Mouse (Mus musculus) embryonic stem cell, embryonic (primary cell): ENCODE data around the gene Brca1.

ENCODE experiments used
- CTCF ChIA-PET, 4 experiments: fragments of 300-600 bp in 2 of 4; fragments of 350-600 bp in 2 of 4; sonication (Branson Sonifier 250); formaldehyde crosslinking; loops; one replicate each; lab custom pipeline; 2022; ENCODE audit warnings: inconsistent platforms in 2 of 4; lab: Charles Lee
- POLR2A ChIA-PET, 4 experiments: fragments of 300-600 bp in 2 of 4; fragments of 350-600 bp in 2 of 4; sonication (Branson Sonifier 250); formaldehyde crosslinking; loops; one replicate each; lab custom pipeline; 2022; ENCODE audit warnings: antibody characterized with exemption in 4 of 4, inconsistent platforms in 1 of 4; lab: Charles Lee

Brca1 gene

DNA sequence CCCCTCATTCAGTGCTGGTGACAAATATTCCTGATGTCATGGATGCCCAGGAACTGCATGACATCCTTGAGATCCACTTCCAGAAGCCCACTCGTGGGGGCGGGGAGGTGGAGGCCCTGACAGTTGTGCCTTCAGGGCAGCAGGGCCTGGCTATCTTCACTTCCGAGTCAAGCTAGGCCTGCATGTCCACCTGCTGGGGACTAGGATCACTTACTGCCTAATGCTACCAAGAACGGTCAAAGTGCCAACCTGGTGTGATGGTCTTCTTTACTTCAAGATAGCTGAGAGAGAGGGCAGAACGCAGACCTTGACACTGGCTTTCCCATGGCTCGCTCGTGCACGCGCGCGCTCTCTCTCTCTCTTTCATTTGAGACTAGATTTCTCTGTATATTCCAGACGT, 93.5 kb downstream of the Brca1 start:
- POLR2A ChIA-PET: interaction anchor here (0.7 to 24.0 kb wide), 21 partner anchors 4 to 132 kb away, joined by 3 to 550 read pairs (median 6); partner anchors contain the start of genes Rpl27 (in 4 of the 4), Ifi35 (in 2 of the 4), Nbr1 (in 2 of the 4) and Rnd2 (in 2 of the 4)

DNA sequence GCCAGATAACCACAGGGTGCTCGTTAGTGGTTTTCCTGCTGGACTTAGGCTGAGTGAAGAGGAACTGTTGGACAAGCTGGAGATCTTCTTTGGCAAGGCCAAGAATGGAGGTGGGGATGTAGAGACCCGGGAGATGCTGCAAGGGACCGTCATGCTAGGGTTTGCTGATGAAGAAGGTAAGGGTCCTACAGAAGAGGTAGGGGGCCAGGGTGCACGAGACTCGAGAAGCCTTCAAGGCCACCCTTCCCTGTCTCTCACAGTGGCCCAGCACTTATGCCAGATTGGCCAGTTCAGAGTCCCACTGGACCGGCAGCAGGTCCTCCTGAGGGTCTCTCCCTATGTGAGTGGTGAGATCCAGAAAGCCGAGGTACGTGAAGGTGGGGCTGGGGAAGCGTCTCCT, 94.1 kb downstream of the Brca1 start:
- POLR2A ChIA-PET: interaction anchor here in 3 of 4 experiments (1.3 to 24.0 kb wide), 10 partner anchors 5 to 126 kb away, joined by 3 to 550 read pairs (median 12); partner anchors contain the start of genes Rpl27 (in 3 of the 3), Rnd2 (in 2 of the 3), Vat1 (in 2 of the 3) and Brca1 (in 1 of the 3)
- CTCF ChIA-PET: interaction anchor here in 1 of 4 experiments (0.6 kb wide), 1 partner anchor 8 kb away, joined by 3 read pairs; no protein-coding TSS in a partner anchor

More for the DNA sequence above, 93.5 kb downstream of the Brca1 start:
- CTCF ChIA-PET: interaction anchor here in 3 of 4 experiments (0.6 to 1.3 kb wide), 7 partner anchors 8 to 400 kb away, joined by 3 to 8 read pairs (median 4); partner anchors contain the start of gene Rpl27 (in 2 of the 3)

GRCm38 (mm10) chr11:101455627-101456026, 96.1 kb downstream of the Brca1 start:
- CTCF ChIA-PET: interaction anchor here in 2 of 4 experiments (0.5 to 1.7 kb wide), 2 partner anchors 14 to 116 kb away, joined by 5 to 6 read pairs; partner anchors contain the start of gene Rpl27 (in 1 of the 2)
- POLR2A ChIA-PET: interaction anchor here in 3 of 4 experiments (0.6 to 24.0 kb wide), 13 partner anchors 6 to 130 kb away, joined by 3 to 550 read pairs (median 4); partner anchors contain the start of genes Rpl27 (in 3 of the 3), Rnd2 (in 2 of the 3), Vat1 (in 2 of the 3) and Aoc2 (in 1 of the 3)

DNA sequence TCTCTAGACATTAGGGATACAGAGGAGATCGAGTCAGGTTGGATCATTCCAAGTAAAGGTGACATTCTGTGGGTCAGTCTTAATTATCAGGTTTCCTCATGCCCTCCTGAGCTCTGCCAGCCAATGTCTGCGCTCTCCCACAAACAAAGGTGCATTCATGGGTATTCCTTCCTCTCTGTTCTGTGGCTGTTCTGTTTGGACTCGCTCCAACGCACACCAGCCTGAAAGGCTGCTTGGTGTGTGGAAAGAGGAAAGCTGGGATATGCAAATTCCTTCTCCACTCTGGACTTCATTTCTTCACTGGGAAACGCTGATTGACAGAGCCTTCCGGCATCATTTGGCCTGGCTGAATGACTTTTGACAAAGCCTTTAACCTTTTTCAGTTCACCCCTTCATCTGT, 97.1 kb downstream of the Brca1 start:
- CTCF ChIA-PET: interaction anchor here in 1 of 4 experiments (1.1 to 1.7 kb wide), 2 partner anchors 13 to 62 kb away, joined by 3 to 6 read pairs; partner anchors contain the start of gene Rpl27
- POLR2A ChIA-PET: interaction anchor here in 3 of 4 experiments (0.6 to 24.0 kb wide), 11 partner anchors 5 to 129 kb away, joined by 3 to 550 read pairs (median 4); partner anchors contain the start of genes Rpl27 (in 3 of the 3), Rnd2 (in 2 of the 3), Vat1 (in 2 of the 3) and Aoc2 (in 1 of the 3)

DNA sequence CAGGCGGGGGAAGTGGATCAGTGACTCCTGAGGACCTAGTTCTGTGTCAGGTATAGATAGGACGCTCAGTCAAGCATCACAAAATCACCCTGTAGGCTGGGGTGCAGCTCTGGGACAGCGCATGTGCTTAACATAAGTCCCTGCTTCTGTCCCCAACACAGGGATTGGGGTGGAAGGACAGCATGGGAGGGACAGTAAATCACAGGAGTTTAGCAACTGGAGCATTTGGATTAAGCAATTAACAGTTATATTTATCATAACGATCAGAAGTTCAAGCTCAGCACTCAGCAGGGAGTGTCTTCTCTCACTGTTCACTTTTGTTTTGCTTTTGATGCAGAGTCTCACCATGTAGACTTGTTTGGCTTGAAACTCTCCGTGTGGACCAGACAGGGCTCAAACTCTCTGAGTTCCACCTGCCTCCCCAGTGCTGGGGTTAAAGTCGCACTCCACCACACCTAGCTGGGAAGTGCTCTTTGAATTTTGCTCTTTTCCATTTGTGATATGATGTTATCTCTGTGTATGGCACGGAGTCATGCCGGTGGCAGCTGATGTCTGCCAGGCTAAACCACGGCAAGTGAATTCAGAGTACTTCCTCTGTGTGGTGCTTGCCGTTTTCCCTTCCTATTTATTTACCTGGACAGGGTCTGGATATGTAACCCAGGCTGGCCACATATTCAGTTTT, 99.5 kb downstream of the Brca1 start:
- CTCF ChIA-PET: interaction anchor here in 2 of 4 experiments (0.6 to 1.7 kb wide), 3 partner anchors 10 to 15 kb away, joined by 4 to 8 read pairs (median 5); partner anchors contain the start of genes Rnd2 (in 1 of the 2) and Rpl27 (in 1 of the 2)
- POLR2A ChIA-PET: interaction anchor here (0.5 to 24.0 kb wide), 16 partner anchors 2 to 262 kb away, joined by 3 to 550 read pairs (median 4); partner anchors contain the start of genes Rpl27 (in 4 of the 4), Rnd2 (in 2 of the 4), Vat1 (in 2 of the 4) and Ifi35 (in 1 of the 4)

DNA sequence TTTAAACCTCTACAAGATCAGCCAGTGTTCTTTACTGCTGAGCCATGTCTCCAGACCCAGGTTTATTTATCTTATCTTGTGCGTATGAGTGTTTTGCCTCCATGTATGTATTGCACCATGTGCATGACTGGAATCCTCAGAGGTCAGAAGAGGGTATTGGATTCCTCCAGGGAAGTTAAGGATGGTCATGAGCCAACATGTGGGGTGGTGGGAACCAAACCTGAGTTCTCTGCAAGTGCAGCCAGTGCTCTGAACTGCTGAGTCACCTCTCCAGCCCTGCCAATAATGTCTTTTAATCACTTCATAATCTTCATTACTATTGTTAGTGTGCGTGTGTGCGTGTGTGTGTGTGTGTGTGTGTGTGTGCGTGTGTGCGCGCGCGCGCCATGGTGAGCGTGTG, 100.2 kb downstream of the Brca1 start:
- ChIA-PET POLR2A (interaction anchor here (0.6 to 24.0 kb wide), 10 partner anchors 2 to 17 kb away, joined by 3 to 550 read pairs (median 8); partner anchors contain the start of genes Rpl27 (in 4 of the 4), Rnd2 (in 3 of the 4), Vat1 (in 2 of the 4) and Ifi35 (in 1 of the 4)), CTCF (interaction anchor here in 1 of 4 experiments (1.2 kb wide), 1 partner anchor 10 kb away, joined by 5 read pairs; the partner anchor contains the start of gene Rpl27)

DNA sequence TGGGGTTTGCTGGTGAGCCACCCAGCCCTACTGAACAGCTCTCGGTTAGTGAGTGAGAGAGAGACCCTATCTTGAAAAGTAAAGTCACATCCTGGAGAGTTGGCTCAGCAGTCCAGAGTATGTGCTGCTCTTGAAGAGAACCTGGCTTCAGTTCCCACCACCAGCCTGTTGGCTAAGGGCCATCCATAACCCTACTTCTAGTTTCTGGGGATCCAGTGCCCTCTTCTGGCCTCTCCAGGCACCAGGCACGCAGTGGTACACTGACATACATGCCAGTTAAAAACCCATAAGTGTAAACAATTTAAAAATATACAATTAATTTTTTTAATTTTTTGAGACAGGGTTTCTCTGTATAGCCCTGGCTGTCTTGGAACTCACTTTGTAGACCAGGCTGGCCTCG, 101.4 kb downstream of the Brca1 start:
- POLR2A ChIA-PET: interaction anchor here in 2 of 4 experiments (2.9 to 22.5 kb wide), 4 partner anchors 7 to 14 kb away, joined by 12 to 550 read pairs (median 99); partner anchors contain the start of genes Rnd2 (in 2 of the 2), Vat1 (in 2 of the 2) and Rpl27 (in 1 of the 2)
- CTCF ChIA-PET: interaction anchor here in 3 of 4 experiments (0.6 to 1.2 kb wide), 3 partner anchors 8 to 18 kb away, joined by 3 to 4 read pairs (median 3); no protein-coding TSS in a partner anchor

DNA sequence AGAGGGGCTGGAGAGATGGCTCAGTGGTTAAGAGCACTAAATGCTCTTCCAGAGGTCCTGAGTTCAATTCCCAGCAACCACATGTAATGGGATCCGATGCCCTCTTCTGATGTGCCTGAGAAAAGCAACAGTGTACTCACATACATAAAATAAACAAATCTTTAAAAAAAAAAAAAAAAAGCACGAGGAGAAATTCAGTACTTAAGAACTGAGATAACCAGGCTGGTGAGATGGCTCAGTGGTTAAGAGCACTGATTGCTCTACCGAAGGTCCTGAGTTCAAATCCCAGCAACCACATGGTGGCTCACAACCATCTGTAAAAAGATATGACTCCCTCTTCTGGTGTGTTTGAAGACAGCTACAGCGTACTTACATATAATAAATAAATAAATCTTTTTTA, 102.2 kb downstream of the Brca1 start:
- ChIA-PET CTCF (interaction anchor here (0.5 to 1.2 kb wide), 6 partner anchors 8 to 126 kb away, joined by 3 to 5 read pairs (median 3); partner anchors contain the start of gene Rpl27 (in 1 of the 4)), POLR2A (interaction anchor here in 3 of 4 experiments (0.7 to 22.5 kb wide), 8 partner anchors 6 to 318 kb away, joined by 3 to 550 read pairs (median 9); partner anchors contain the start of genes Rnd2 (in 2 of the 3), Vat1 (in 2 of the 3), Aarsd1 (in 1 of the 3) and Rpl27 (in 1 of the 3))

- ChIA-PET POLR2A (interaction anchor here in 3 of 4 experiments (0.7 to 22.5 kb wide), 9 partner anchors 10 to 317 kb away, joined by 3 to 550 read pairs (median 6); partner anchors contain the start of genes Rnd2 (in 2 of the 3), Vat1 (in 2 of the 3) and Aarsd1 (in 1 of the 3)), CTCF (interaction anchor here in 3 of 4 experiments (0.5 to 0.8 kb wide), 3 partner anchors 45 to 241 kb away, joined by 3 to 5 read pairs (median 3); no protein-coding TSS in a partner anchor)
Observed at GRCm38 (mm10) chr11:101448899-101449298, 102.9 kb downstream of the Brca1 start.

GRCm38 (mm10) chr11:101448274-101448746, 103.4 kb downstream of the Brca1 start, which contains the start of gene Ifi35:
Gene Ifi35, plus strand, starts transcription at chr11:101448407.
- POLR2A ChIA-PET: interaction anchor here in 2 of 4 experiments (0.8 to 22.5 kb wide), 8 partner anchors 11 to 277 kb away, joined by 3 to 550 read pairs (median 6); partner anchors contain the start of genes Rnd2 (in 2 of the 2), Vat1 (in 2 of the 2) and Aarsd1 (in 1 of the 2)
- CTCF ChIA-PET: interaction anchor here in 2 of 4 experiments (0.5 kb wide), 2 partner anchors 242 to 366 kb away, joined by 3 read pairs; partner anchors contain the start of gene Coasy (in 1 of the 2)

- POLR2A ChIA-PET: interaction anchor here in 2 of 4 experiments (1.4 to 22.5 kb wide), 6 partner anchors 11 to 107 kb away, joined by 3 to 550 read pairs (median 9); partner anchors contain the start of genes Rnd2 (in 2 of the 2) and Vat1 (in 2 of the 2)
- CTCF ChIA-PET: interaction anchor here in 1 of 4 experiments (0.5 kb wide), 1 partner anchor 365 kb away, joined by 3 read pairs; the partner anchor contains the start of gene Coasy
Observed at GRCm38 (mm10) chr11:101447786-101448185, 104.0 kb downstream of the Brca1 start.

GRCm38 (mm10) chr11:101446860-101447259, 104.9 kb downstream of the Brca1 start:
- POLR2A ChIA-PET: interaction anchor here in 2 of 4 experiments (1.2 to 22.5 kb wide), 4 partner anchors 16 to 166 kb away, joined by 3 to 550 read pairs (median 59); partner anchors contain the start of genes Rnd2 (in 2 of the 2) and Vat1 (in 2 of the 2)
- CTCF ChIA-PET: interaction anchor here in 1 of 4 experiments (2.3 kb wide), 1 partner anchor 21 kb away, joined by 6 read pairs; no protein-coding TSS in a partner anchor

- ChIA-PET CTCF (interaction anchor here in 1 of 4 experiments (2.3 kb wide), 1 partner anchor 21 kb away, joined by 6 read pairs; no protein-coding TSS in a partner anchor), POLR2A (interaction anchor here in 2 of 4 experiments (1.2 to 22.5 kb wide), 8 partner anchors 9 to 186 kb away, joined by 3 to 550 read pairs (median 147); partner anchors contain the start of genes Rnd2 (in 2 of the 2), Vat1 (in 2 of the 2), Aarsd1 (in 1 of the 2) and Gm27029 (in 1 of the 2))
Observed at GRCm38 (mm10) chr11:101446319-101446718, 105.4 kb downstream of the Brca1 start.

GRCm38 (mm10) chr11:101442760-101443159, 109.0 kb downstream of the Brca1 start:
- ChIA-PET CTCF (interaction anchor here (0.5 to 1.8 kb wide), 34 partner anchors 9 to 311 kb away, joined by 3 to 21 read pairs (median 6); partner anchors contain the start of genes Ptges3l (in 2 of the 4), Rundc1 (in 2 of the 4), Becn1 (in 1 of the 4) and Brca1 (in 1 of the 4)), POLR2A (interaction anchor here (0.6 to 22.5 kb wide), 93 partner anchors 9 to 933 kb away, joined by 3 to 550 read pairs (median 9); partner anchors contain the start of genes Aarsd1 (in 3 of the 4), Gm27029 (in 3 of the 4), Ptges3l (in 3 of the 4) and Rnd2 (in 3 of the 4))

DNA sequence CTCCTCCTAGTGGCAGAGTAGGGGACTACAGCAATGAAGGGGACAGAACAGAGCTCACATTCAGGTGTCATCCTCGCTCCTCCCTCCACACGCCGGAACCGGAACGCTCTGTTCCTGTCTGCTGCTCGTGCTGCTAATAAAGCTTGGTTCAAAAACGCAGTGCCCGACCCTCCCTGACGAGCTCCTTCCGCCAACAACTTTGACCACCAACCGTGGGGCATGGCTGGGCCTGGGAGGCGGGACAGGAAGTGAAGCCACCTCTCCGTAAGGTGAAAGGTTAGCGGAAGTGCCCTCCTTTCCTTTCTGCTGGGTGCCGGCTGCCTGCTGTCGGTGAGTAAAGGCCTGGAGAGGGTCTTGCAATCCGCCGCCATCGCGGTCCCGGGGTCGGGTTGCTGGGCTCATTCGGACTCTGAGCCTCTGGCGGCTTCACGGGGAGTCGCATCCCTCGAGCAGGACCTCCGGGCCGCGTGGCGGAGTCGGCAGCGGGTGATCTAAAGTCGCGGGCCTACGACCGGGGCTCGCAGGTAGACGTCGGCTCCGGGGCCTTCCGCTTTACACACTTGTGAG, 109.5 kb downstream of the Brca1 start, which contains the start of gene Rpl27:
TSS of gene Rpl27 (plus strand) at position 172 of the 567 bp plus-strand sequence.
- CTCF ChIA-PET: interaction anchor here (0.5 to 1.8 kb wide), 89 partner anchors 8 to 1027 kb away, joined by 3 to 21 read pairs (median 4); partner anchors contain the start of genes Ptges3l (in 3 of the 4), Rundc1 (in 3 of the 4), Becn1 (in 2 of the 4) and Cntd1 (in 2 of the 4)

More for the DNA sequence above, 109.5 kb downstream of the Brca1 start, which contains the start of gene Rpl27:
- POLR2A ChIA-PET: interaction anchor here (0.5 to 22.5 kb wide), 295 partner anchors 9 to 1716 kb away, joined by 3 to 550 read pairs (median 4); partner anchors contain the start of genes Gm27029 (in 4 of the 4), Ptges3l (in 4 of the 4), Rnd2 (in 4 of the 4) and Rundc1 (in 4 of the 4)
